Mouse (Mus musculus) CH12.LX (cell line): ENCODE results near the gene Sptbn4. TPM values are rescaled to one million over a fixed set of nuclear protein-coding genes. Genes with fewer than 3 reads are reported as not detected.

Experiments
- DNase-seq: peaks from one replicate; pipeline ENCODE4 v3.0.0-alpha.2; 2013; ENCODE audit errors: extremely low read depth
- H3K27ac ChIP-seq: 2 replicates; pipeline ENCODE4 v1.5.1; 2012; ENCODE audit warnings: low read depth, mild to moderate bottlenecking, control low read depth, moderate library complexity; ENCODE audit not compliant: insufficient read depth
- H3K27me3 ChIP-seq: replicated peaks from 2 replicates; pipeline ENCODE3; 2012; ENCODE audit warnings: inconsistent platforms
- H3K36me3 ChIP-seq, 2 experiments: replicated peaks in 1 of 2; 2 replicates each; pipeline versions ENCODE3 to v1.6.1; 2012; ENCODE audit warnings: inconsistent platforms in 1 of 2, low read length in 1 of 2, mild to moderate bottlenecking in 1 of 2, mixed read lengths in 1 of 2, moderate library complexity in 1 of 2; ENCODE audit not compliant: control insufficient read depth in 1 of 2, insufficient read depth in 1 of 2
- H3K4me1 ChIP-seq, 2 experiments: 2 replicates each; pipeline ENCODE4 v1.6.1; 2012; ENCODE audit warnings: inconsistent platforms in 1 of 2, moderate library complexity in 1 of 2; ENCODE audit not compliant: insufficient read depth in 2 of 2, control insufficient read depth in 1 of 2
- H3K4me2 ChIP-seq: 2 replicates; pipeline ENCODE4 v1.6.1; 2012; ENCODE audit warnings: low read depth, mild to moderate bottlenecking, control low read depth; ENCODE audit not compliant: poor library complexity, insufficient read depth, severe bottlenecking
- H3K4me3 ChIP-seq, 3 experiments: fragments of 150-350 bp in 1 of 3; sonication (generic) in 1 of 3; replicated peaks in 1 of 3; 2 replicates each; pipeline versions ENCODE3 to v1.5.1; 2011 to 2012; ENCODE audit warnings: low read depth in 2 of 3, low read length in 2 of 3, mild to moderate bottlenecking in 2 of 3, moderate library complexity in 2 of 3, control low read depth in 1 of 3, improper control_type of control experiment in 1 of 3, inconsistent platforms in 1 of 3, mixed read lengths in 1 of 3; ENCODE audit not compliant: poor library complexity in 1 of 3
- H3K79me2 ChIP-seq: replicated peaks from 2 replicates; pipeline ENCODE4 v1.6.1; 2012; ENCODE audit warnings: mild to moderate bottlenecking, moderate library complexity; ENCODE audit not compliant: control insufficient read depth, poor library complexity, insufficient read depth, severe bottlenecking; ENCODE audit errors: extremely low read depth
- H3K9ac ChIP-seq: 2 replicates; pipeline ENCODE4 v1.6.1; 2012; ENCODE audit warnings: low read depth, mild to moderate bottlenecking, control low read depth, moderate library complexity; ENCODE audit not compliant: insufficient read depth
- H3K9me3 ChIP-seq: replicated peaks from 2 replicates; pipeline ENCODE3; 2012; ENCODE audit warnings: low read length, inconsistent platforms, mixed read lengths
- CHD1 ChIP-seq: IDR thresholded peaks from 2 replicates; pipeline ENCODE4 v1.6.1; 2012; ENCODE audit warnings: low read depth, low read length, improper control_type of control experiment, inconsistent platforms
- E2F4 ChIP-seq: IDR thresholded peaks from 2 replicates; pipeline ENCODE4 v1.6.1; 2011; ENCODE audit warnings: low read depth, low read length, improper control_type of control experiment; ENCODE audit not compliant: insufficient replicate concordance
- GABPA ChIP-seq: IDR thresholded peaks from 2 replicates; pipeline ENCODE4 v1.6.1; 2012; ENCODE audit warnings: low read depth, low read length, improper control_type of control experiment, inconsistent platforms; ENCODE audit not compliant: insufficient replicate concordance
- HCFC1 ChIP-seq: IDR thresholded peaks from 2 replicates; pipeline ENCODE4 v1.6.1; 2012; ENCODE audit warnings: low read depth, mild to moderate bottlenecking, inconsistent platforms, low read length, improper control_type of control experiment
- IRF4 ChIP-seq: IDR thresholded peaks from 2 replicates; pipeline ENCODE4 v1.6.1; 2014; ENCODE audit warnings: low read depth, mild to moderate bottlenecking, inconsistent platforms, low read length, improper control_type of control experiment
- JUN ChIP-seq: IDR thresholded peaks from 2 replicates; pipeline ENCODE4 v1.6.1; 2011; ENCODE audit warnings: low read depth, mild to moderate bottlenecking, low read length, improper control_type of control experiment, moderate library complexity; ENCODE audit not compliant: insufficient read depth
- MAFK ChIP-seq: IDR thresholded peaks from 2 replicates; pipeline ENCODE4 v1.6.1; 2011; ENCODE audit warnings: low read length, improper control_type of control experiment; ENCODE audit not compliant: insufficient replicate concordance
- MAX ChIP-seq: IDR thresholded peaks from 2 replicates; pipeline ENCODE4 v1.6.1; 2011; ENCODE audit warnings: low read length, improper control_type of control experiment
- MEF2A ChIP-seq: IDR thresholded peaks from 2 replicates; pipeline ENCODE4 v1.6.1; 2014; ENCODE audit warnings: low read depth, mild to moderate bottlenecking, inconsistent platforms, low read length, improper control_type of control experiment, borderline replicate concordance
- MXI1 ChIP-seq: IDR thresholded peaks from 2 replicates; pipeline ENCODE4 v1.6.1; 2011; ENCODE audit warnings: mild to moderate bottlenecking, low read depth, low read length, improper control_type of control experiment
- PAX5 ChIP-seq: IDR thresholded peaks from 2 replicates; pipeline ENCODE4 v1.6.1; 2012; ENCODE audit warnings: low read length, inconsistent platforms, mixed read lengths
- POLR2AphosphoS2 ChIP-seq: IDR thresholded peaks from 2 replicates; pipeline ENCODE4 v1.6.1; 2011; ENCODE audit warnings: low read depth, low read length, improper control_type of control experiment
- RCOR1 ChIP-seq: conservative IDR thresholded peaks from 2 replicates; pipeline ENCODE4 v1.6.1; 2012; ENCODE audit warnings: low read depth, mild to moderate bottlenecking, inconsistent platforms, low read length, improper control_type of control experiment
- SMC3 ChIP-seq: IDR thresholded peaks from 2 replicates; pipeline ENCODE4 v1.6.1; 2011; ENCODE audit warnings: low read depth, low read length, improper control_type of control experiment
- TCF12 ChIP-seq: IDR thresholded peaks from 2 replicates; pipeline ENCODE4 v1.6.1; 2014; ENCODE audit warnings: low read depth, mild to moderate bottlenecking, inconsistent platforms, low read length, improper control_type of control experiment
- UBTF ChIP-seq: IDR thresholded peaks from 2 replicates; pipeline ENCODE4 v1.6.1; 2012; ENCODE audit warnings: low read depth, mild to moderate bottlenecking, inconsistent platforms, low read length, improper control_type of control experiment, moderate library complexity
- ZC3H11A ChIP-seq: IDR thresholded peaks from 2 replicates; pipeline ENCODE4 v1.6.1; 2012; ENCODE audit warnings: low read depth, mild to moderate bottlenecking, inconsistent platforms, low read length, improper control_type of control experiment
- ZKSCAN1 ChIP-seq: IDR thresholded peaks from 2 replicates; pipeline ENCODE4 v1.6.1; 2012; ENCODE audit warnings: low read depth, inconsistent platforms, low read length, improper control_type of control experiment, borderline replicate concordance
- ZMIZ1 ChIP-seq: IDR thresholded peaks from 2 replicates; pipeline ENCODE4 v1.6.1; 2012; ENCODE audit warnings: low read depth, mild to moderate bottlenecking, inconsistent platforms, low read length, improper control_type of control experiment
- ZNF384 ChIP-seq: IDR thresholded peaks from 2 replicates; pipeline ENCODE4 v1.6.1; 2012; ENCODE audit warnings: low read depth, low read length, improper control_type of control experiment, inconsistent platforms
- dilution Hi-C: fragments of 300-500 bp; cut with MboI; formaldehyde crosslinking; loops from 2 replicates; pipeline ENCODE4 v1.14.3; 2020; ENCODE audit warnings: low sequenced_read_pairs; ENCODE audit not compliant: extremely low pct_unique_long_range_greater_than_20kb, extremely low pct_ligation_motif_present
- in situ Hi-C: fragments of 300-500 bp; cut with MboI; formaldehyde crosslinking; loops from 3 replicates; pipeline ENCODE4 v1.14.3; 2019; ENCODE audit warnings: low sequenced_read_pairs, low pct_ligation_motif_present, low pct_unique_long_range_greater_than_20kb, mixed read lengths
- polyA plus RNA-seq: library from polyadenylated mRNA; unstranded; fragments of >175 nt; gene quantifications from 2 replicates; pipeline ENCODE4 v1.2.1, GENCODE M21; 2012; ENCODE audit warnings: low read depth; ENCODE audit not compliant: insufficient read length
- total RNA-seq, 2 experiments: library from RNA; depleted of rRNA; stranded (reverse); fragments of 300-350 nt in 1 of 2; fragments of >200 nt in 1 of 2; gene quantifications; 2 replicates each; pipeline ENCODE4 v1.2.3; 2012 to 2014

Sptbn4 gene
- total and polyA plus RNA-seq, 3 experiments, result 0.21 to 0.38 (median 0.24) TPM

DNA sequence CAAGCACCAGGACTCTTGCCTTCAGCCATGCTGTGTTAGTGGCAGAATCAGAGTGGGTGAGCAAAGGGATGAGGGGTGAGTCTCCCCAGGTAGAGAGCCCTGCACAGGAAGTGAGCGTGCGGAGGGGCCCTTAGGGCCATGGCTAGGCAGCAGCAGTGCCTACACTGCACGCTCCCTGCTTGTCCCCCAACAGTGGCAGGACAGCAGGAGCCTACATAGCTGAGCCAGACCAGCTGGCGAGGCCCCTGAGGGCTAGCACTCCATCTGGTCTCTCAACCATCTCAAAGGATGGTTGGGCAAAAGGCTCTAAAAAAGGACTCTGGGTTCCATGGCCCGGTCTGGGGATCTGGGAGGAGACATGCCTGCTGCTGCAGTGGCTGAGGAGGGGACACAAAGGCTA, 63.4 kb downstream of the Sptbn4 start:
- Histone ChIP-seq H3K4me3 (no peak overlapping the region), H3K9ac (no peak overlapping the region), H3K9me3 (no peaks in the 10 kb centered on the region), H3K79me2 (no peaks in the 10 kb centered on the region), H3K27ac (no peak overlapping the region), H3K4me2 (no peak overlapping the region), H3K36me3 (no peaks in the 10 kb centered on the region), H3K4me1 (peaks cover 1 to 28% of the 10 kb centered on the region in 2 experiments; a peak in 3 of 4 replicates), H3K27me3 (no peaks in the 10 kb centered on the region)
- dilution Hi-C loops (no loop called here), in situ Hi-C loops (no loop called here)
- no peak for DNase-seq
- no peak for TF ChIP-seq ZKSCAN1
- TF ChIP-seq RCOR1, result no peak
- no peak for TF ChIP-seq POLR2AphosphoS2

DNA sequence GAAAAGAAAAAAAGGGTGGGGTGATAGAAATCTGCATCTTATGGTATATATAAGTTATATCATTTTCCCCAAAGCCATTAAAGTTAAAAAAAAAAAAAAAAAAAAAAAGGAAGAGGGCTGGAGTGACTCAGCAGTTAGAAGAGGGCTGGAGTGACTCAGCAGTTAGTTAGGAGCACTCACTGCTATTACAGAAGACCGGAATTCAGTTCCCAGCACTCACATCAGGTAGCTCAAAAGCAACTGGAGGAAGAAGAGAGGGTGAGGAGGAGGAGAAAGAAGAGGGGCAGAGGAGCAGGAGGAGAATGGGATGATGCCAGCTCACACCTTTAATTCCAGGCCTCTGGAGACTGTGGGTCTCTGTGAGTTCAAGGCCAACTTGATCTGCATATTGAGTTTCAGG, 64.3 kb downstream of the Sptbn4 start:
- TF ChIP-seq ZC3H11A (no peak), ZNF384 (peak; percentile 78), IRF4 (no peak), MEF2A (no peak), CHD1 (no peak), MAX (no peak), MAFK (peak; percentile 79; the same call in 1 of the 2 replicates), TCF12 (no peak), PAX5 (no peak), HCFC1 (no peak), JUN (no peak)
- H3K27me3 ChIP-seq, result no peaks in the 10 kb centered on the region
- no peak overlapping the region for H3K27ac ChIP-seq
- no peak for DNase-seq
- no peak overlapping the region for H3K9ac ChIP-seq
- no peak overlapping the region for H3K4me2 ChIP-seq
- no peaks in the 10 kb centered on the region for H3K36me3 ChIP-seq
- no peak overlapping the region for H3K4me3 ChIP-seq
- in situ Hi-C loops, result no loop called here
- H3K79me2 ChIP-seq, result no peaks in the 10 kb centered on the region
- dilution Hi-C loops, result no loop called here
- H3K4me1 ChIP-seq, result peaks cover 0 to 27% of the 10 kb centered on the region in 2 experiments; a peak in 2 of 4 replicates
- no peaks in the 10 kb centered on the region for H3K9me3 ChIP-seq

DNA sequence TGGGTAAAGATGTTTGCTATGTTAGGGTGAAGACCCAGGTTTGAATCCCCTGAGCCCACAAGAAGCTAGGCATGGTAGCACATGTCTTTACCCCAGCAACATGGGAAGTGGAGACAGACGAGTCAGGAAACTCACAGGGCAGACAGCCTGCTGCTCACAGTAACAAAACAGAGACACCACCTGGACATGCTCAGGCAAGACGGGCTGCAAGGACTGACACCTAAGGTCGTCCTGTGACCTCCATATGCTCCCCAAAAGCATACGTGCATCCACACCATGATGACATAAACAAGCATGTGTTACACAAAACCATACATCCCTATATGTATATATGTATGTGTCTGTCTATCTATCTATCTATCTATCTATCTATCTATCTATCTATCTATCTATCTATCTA, 65.9 kb downstream of the Sptbn4 start:
- DNase-seq, result no peak
- Histone ChIP-seq H3K4me1 (peaks cover 0 to 23% of the 10 kb centered on the region in 2 experiments; a peak in 2 of 4 replicates), H3K9ac (no peak overlapping the region), H3K4me3 (no peak overlapping the region), H3K9me3 (peaks cover 3% of the 10 kb centered on the region), H3K36me3 (no peaks in the 10 kb centered on the region), H3K27ac (no peak overlapping the region)
- dilution Hi-C loops, result no loop called here
- in situ Hi-C loops, result no loop called here
- TF ChIP-seq CHD1 (no peak), GABPA (no peak), UBTF (no peak), E2F4 (no peak), POLR2AphosphoS2 (no peak), ZMIZ1 (no peak), MAX (no peak), MXI1 (no peak), SMC3 (no peak), RCOR1 (no peak)
- TF ChIP-seq, all 38 proteins: peak for 0
- peaks cover 5% of the 10 kb centered on the region for H3K27me3 ChIP-seq
- H3K4me2 ChIP-seq, result no peak overlapping the region
- no peaks in the 10 kb centered on the region for H3K79me2 ChIP-seq
